Mouse (Mus musculus): ENCODE data around the gene Tcap. TPM values are rescaled to one million over a fixed set of nuclear protein-coding genes. Genes with fewer than 3 reads are reported as not detected.
A peak's percentile ranks its signal among the peaks of the same experiment; 100 is the strongest.

Tcap gene
- polyA plus RNA-seq, 1 experiment from 2014 or later = 1.7 TPM

DNA sequence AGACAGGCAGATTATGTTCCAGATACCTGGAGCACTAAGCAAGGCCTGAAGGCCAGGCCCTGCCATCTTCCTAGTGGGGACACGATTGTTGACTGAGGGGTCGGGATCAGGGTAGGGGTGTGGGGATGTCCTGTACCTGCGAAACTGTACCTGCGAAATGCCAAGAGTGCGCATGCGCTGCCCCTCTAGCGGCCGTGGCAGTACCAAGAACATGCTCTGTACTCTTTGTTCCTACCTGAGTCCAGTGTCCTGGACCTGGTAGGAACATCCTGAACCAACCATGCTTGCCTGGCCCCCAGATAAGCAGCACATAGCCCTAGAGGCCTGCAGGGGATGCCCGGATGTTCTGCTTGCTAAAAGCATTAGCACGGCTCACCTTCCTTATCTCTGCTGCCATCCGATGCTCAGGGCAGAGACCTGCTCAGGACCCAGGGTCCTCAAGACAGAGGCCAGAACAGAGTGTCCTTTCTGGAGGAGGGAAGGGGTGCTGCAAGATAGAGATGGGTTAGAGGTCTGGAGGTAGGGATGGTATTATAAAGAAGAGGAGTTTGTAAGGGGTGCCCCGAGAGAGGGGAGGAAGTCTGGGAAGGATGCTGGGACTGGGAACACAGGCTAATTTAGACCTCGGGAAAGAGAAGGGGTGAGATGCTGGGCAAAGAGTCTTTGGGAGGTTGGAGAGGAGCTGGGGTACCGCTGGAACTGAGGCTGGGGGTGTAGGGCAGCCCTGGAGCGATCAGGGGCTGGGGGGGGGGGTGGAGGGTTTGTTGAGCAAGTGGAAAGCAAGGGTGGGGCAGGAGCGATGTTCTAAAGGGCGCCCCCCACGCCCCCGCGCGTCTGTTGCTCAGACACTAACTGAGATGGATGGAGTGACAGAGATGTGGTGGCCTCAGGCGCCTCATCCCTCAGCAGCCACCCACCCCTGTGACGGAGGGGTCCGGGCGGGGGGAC lies 2.3 kb downstream of the Tcap start, which contains the start of gene Pnmt:
Pnmt (plus strand) TSS at position 813 of the 948 bp plus-strand sequence.
- 39% methylated on average over 25 of the region's 25 CpGs for WGBS (ENCODE audit: insufficient replicate concordance)
- ATAC-seq (ENCODE audit: low read depth) = no peak
- no peak within 1 kb of the TSS for H3K27ac ChIP-seq (ENCODE audit: low read length)
- H3K4me1 ChIP-seq (ENCODE audit: control insufficient read depth, low read depth, low read length) = no peaks in the 10 kb centered on the region
- no peaks in the 10 kb centered on the region for H3K9me3 ChIP-seq (replicated peaks; ENCODE audit: control insufficient read depth, low read length)
- H3K27me3 ChIP-seq (ENCODE audit: control insufficient read depth, insufficient read depth, low read depth, low read length) = peaks cover 44% of the 10 kb centered on the region
- no peak within 1 kb of the TSS for H3K4me3 ChIP-seq (ENCODE audit: low read depth, low read length)
- no peak within 1 kb of the TSS for H3K4me2 ChIP-seq (ENCODE audit: low read depth, low read length)
- H3K9ac ChIP-seq (ENCODE audit: low read depth, low read length) = no peak within 1 kb of the TSS
- H3K36me3 ChIP-seq (ENCODE audit: control insufficient read depth, insufficient read depth) = no peaks in the 10 kb centered on the region

DNA sequence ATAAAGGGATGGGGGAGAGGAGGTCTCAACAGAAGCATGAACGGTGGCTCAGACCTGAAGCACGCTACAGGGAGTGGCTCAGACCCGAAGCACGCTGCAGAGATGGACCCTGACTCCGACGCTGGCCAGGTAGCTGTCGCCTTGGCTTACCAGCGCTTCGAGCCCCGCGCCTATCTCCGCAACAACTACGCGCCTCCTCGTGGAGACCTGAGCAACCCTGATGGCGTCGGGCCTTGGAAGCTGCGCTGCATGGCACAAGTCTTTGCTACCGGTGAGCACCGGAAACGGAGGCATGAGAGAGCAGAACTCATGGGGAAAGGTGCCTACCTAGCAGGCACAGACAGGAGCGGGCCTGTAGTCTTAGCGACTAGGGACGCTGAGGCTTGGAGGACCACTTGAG lies 3.0 kb downstream of the Tcap start:
- Histone ChIP-seq H3K27me3 (ENCODE audit: control insufficient read depth, insufficient read depth, low read depth, low read length) (peaks cover 44% of the 10 kb centered on the region), H3K27ac (ENCODE audit: low read length) (no peak overlapping the region), H3K4me3 (ENCODE audit: low read depth, low read length) (no peak overlapping the region), H3K9me3 (replicated peaks; ENCODE audit: control insufficient read depth, low read length) (no peaks in the 10 kb centered on the region), H3K9ac (ENCODE audit: low read depth, low read length) (no peak overlapping the region), H3K36me3 (ENCODE audit: control insufficient read depth, insufficient read depth) (no peaks in the 10 kb centered on the region), H3K4me1 (ENCODE audit: control insufficient read depth, low read depth, low read length) (no peaks in the 10 kb centered on the region), H3K4me2 (ENCODE audit: low read depth, low read length) (no peak overlapping the region)
- ATAC-seq (ENCODE audit: low read depth) = no peak
- 15% methylated on average over 24 of the region's 24 CpGs for WGBS (ENCODE audit: insufficient replicate concordance)

DNA sequence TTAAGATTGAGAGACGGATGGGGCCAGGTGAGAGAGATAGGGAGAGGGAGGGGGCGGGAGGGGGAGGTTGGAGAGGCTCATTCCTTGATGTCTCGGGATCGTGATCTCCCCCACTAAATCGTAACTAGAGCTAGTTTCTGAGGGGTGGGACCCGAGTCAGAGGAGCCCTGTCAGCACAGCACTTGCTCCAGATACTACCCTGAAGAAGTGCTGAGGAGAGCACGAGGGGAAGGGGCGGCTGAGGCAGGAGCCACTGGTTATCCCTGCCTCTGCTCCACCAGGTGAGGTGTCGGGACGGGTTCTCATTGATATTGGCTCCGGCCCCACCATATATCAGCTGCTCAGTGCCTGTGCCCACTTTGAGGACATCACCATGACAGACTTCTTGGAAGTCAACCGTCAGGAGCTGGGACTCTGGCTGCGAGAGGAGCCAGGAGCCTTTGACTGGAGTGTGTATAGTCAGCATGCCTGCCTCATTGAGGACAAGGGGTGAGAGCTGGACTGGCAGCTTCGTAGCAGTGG lies 3.5 kb downstream of the Tcap start:
- ATAC-seq (ENCODE audit: low read depth) = no peak

DNA sequence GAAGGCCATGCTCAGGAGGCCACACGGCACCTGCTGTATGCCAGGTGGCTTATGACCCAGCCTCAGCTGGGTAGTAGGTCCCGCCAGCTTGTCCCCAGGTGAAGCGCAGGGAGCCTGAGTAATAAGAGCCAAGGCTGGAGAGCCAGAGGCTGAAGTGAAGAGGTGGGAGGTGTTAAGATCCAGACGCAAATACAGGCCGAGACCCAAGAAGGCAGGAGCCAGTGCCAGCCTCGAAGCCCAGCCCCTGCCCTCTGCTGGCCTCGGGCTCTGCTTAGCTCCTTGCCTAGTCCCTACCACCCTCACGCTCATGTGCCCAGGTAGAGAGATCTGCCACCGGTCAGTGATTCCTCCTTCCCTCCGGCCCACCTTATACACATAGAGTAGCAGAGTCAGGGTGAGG lies 4.7 kb downstream of the Tcap start:
- H3K36me3 ChIP-seq (ENCODE audit: control insufficient read depth, insufficient read depth) = no peaks in the 10 kb centered on the region
- no peak overlapping the region for H3K4me2 ChIP-seq (ENCODE audit: low read depth, low read length)
- H3K9me3 ChIP-seq (replicated peaks; ENCODE audit: control insufficient read depth, low read length) = no peaks in the 10 kb centered on the region
- H3K4me3 ChIP-seq (ENCODE audit: low read depth, low read length) = no peak overlapping the region
- peaks cover 14% of the 10 kb centered on the region for H3K4me1 ChIP-seq (ENCODE audit: control insufficient read depth, low read depth, low read length)
- ATAC-seq (ENCODE audit: low read depth) = no peak
- H3K27me3 ChIP-seq (ENCODE audit: control insufficient read depth, insufficient read depth, low read depth, low read length) = peaks cover 44% of the 10 kb centered on the region
- 59% methylated on average over 10 of the region's 10 CpGs for WGBS (ENCODE audit: insufficient replicate concordance)
- H3K9ac ChIP-seq (ENCODE audit: low read depth, low read length) = no peak overlapping the region
- no peak overlapping the region for H3K27ac ChIP-seq (ENCODE audit: low read length)

More for the DNA sequence above, 3.5 kb downstream of the Tcap start:
- Histone ChIP-seq H3K4me1 (ENCODE audit: control insufficient read depth, low read depth, low read length) (peaks cover 2% of the 10 kb centered on the region), H3K36me3 (ENCODE audit: control insufficient read depth, insufficient read depth) (no peaks in the 10 kb centered on the region), H3K27me3 (ENCODE audit: control insufficient read depth, insufficient read depth, low read depth, low read length) (peaks cover 44% of the 10 kb centered on the region), H3K27ac (ENCODE audit: low read length) (no peak overlapping the region), H3K4me3 (ENCODE audit: low read depth, low read length) (no peak overlapping the region), H3K9ac (ENCODE audit: low read depth, low read length) (no peak overlapping the region), H3K4me2 (ENCODE audit: low read depth, low read length) (no peak overlapping the region), H3K9me3 (replicated peaks; ENCODE audit: control insufficient read depth, low read length) (no peaks in the 10 kb centered on the region)
- 49% methylated on average over 14 of the region's 14 CpGs for WGBS (ENCODE audit: insufficient replicate concordance)

DNA sequence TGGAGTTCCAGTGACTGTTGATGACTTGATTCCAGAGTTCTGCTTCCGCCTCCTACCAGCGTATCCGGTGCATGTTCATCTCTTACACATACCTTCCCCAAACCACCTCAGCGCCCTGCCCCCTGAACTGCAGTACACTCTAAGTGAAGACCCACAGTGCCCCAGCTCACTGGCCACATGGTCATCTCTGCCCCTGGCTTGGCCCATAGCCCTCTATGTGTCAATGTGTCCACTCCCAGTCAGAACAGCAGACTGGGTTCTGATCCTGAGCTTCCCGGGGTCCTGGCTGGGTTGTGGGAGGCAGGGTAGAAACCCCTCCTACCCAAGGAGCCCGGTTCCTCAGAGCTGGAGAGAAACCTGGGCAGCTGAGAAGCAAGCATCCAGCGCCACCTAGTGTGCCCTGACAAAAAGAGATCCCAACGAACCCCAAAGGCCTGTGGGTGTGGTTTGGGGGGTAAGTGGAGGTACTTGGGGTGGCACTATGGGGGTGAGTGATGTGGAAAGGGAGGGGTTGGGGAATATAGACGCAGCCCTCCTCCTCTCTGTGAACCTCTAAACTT lies 5.7 kb downstream of the Tcap start:
- Histone ChIP-seq H3K4me1 (ENCODE audit: control insufficient read depth, low read depth, low read length) (peaks cover 24% of the 10 kb centered on the region), H3K9ac (ENCODE audit: low read depth, low read length) (no peak overlapping the region), H3K9me3 (replicated peaks; ENCODE audit: control insufficient read depth, low read length) (no peaks in the 10 kb centered on the region), H3K27me3 (ENCODE audit: control insufficient read depth, insufficient read depth, low read depth, low read length) (peaks cover 39% of the 10 kb centered on the region), H3K4me2 (ENCODE audit: low read depth, low read length) (no peak overlapping the region), H3K36me3 (ENCODE audit: control insufficient read depth, insufficient read depth) (no peaks in the 10 kb centered on the region), H3K27ac (ENCODE audit: low read length) (no peak overlapping the region), H3K4me3 (ENCODE audit: low read depth, low read length) (no peak overlapping the region)
- WGBS (ENCODE audit: insufficient replicate concordance) = 20% methylated on average over 9 of the region's 9 CpGs
- ATAC-seq (ENCODE audit: low read depth) = no peak

DNA sequence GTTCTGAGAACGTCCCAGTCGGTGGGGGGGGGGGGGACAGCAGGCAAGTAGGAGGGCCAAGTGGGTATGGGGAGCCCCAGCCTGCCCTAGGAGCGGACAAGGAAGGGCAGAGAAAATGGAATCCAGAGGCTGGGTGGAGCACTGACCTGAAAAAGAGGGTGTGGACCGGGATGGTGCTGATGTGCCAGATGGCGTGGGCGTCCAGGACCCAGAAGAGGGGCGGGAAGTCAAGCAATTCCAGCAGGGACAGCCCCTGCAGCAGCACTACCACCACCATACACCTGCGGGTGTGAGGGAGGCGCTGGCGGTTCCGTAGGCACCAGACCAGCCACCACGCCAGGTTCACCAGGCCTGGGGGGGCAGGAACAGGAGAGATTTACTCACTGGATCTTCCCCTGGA lies 6.5 kb downstream of the Tcap start:
- Histone ChIP-seq H3K4me3 (ENCODE audit: low read depth, low read length) (no peak overlapping the region), H3K4me2 (ENCODE audit: low read depth, low read length) (no peak overlapping the region), H3K4me1 (ENCODE audit: control insufficient read depth, low read depth, low read length) (peaks cover 33% of the 10 kb centered on the region), H3K36me3 (ENCODE audit: control insufficient read depth, insufficient read depth) (no peaks in the 10 kb centered on the region), H3K9ac (ENCODE audit: low read depth, low read length) (no peak overlapping the region), H3K27me3 (ENCODE audit: control insufficient read depth, insufficient read depth, low read depth, low read length) (peaks cover 32% of the 10 kb centered on the region), H3K9me3 (replicated peaks; ENCODE audit: control insufficient read depth, low read length) (no peaks in the 10 kb centered on the region), H3K27ac (ENCODE audit: low read length) (no peak overlapping the region)
- 71% methylated on average over 12 of the region's 12 CpGs for WGBS (ENCODE audit: insufficient replicate concordance)
- ATAC-seq (ENCODE audit: low read depth) = no peak

DNA sequence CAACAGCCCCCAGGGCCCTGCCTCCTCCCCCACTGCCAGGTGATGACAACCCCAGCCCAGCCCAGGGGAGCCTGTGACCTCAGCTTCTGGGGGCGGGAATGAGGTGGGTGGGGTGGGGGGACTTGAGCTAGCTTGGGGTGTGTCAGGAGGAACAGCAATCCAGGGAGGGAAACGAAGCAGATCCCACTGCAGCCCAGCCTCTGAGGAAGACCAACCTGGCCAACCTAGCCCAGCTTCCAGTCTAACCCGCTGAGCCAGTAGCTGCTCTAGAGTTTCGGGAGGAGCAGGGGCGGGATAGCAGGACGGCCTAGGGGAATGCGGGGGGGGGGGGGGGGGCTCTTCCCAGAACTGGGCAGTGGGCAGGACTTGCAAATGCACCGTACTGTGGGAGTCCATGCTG lies 8.4 kb downstream of the Tcap start:
- WGBS (ENCODE audit: insufficient replicate concordance) = 40% methylated on average over 8 of the region's 8 CpGs
- peaks cover 13% of the 10 kb centered on the region for H3K27me3 ChIP-seq (ENCODE audit: control insufficient read depth, insufficient read depth, low read depth, low read length)
- no peak overlapping the region for H3K9ac ChIP-seq (ENCODE audit: low read depth, low read length)
- H3K4me1 ChIP-seq (ENCODE audit: control insufficient read depth, low read depth, low read length) = peaks cover 35% of the 10 kb centered on the region
- no peaks in the 10 kb centered on the region for H3K9me3 ChIP-seq (replicated peaks; ENCODE audit: control insufficient read depth, low read length)
- ATAC-seq (ENCODE audit: low read depth) = no peak
- H3K4me3 ChIP-seq (ENCODE audit: low read depth, low read length) = no peak overlapping the region
- H3K4me2 ChIP-seq (ENCODE audit: low read depth, low read length) = peak overlapping the region; percentile 54; the same call in 1 of the 2 replicates
- peak overlapping the region; percentile 88 for H3K27ac ChIP-seq (ENCODE audit: low read length)
- H3K36me3 ChIP-seq (ENCODE audit: control insufficient read depth, insufficient read depth) = no peaks in the 10 kb centered on the region

DNA sequence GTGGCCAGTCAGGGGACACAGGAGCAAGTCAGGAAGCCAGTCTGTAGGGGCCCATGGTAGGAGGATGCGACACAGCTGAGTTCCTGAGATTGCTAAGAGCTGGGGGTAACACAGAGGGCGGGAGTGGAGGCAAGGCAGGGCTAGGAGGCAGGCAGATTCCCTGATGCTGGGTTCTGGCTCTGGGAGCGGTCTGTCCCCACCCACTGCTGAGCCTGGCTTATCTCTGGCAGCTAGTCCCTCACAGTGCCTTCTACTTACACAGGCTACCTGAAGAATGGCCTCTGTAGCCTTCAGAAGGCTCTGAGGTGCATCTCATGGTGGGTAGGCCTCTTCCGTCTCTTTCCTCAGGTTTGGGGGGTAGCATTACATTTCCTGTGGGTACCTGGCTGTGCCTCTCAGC lies 9.0 kb downstream of the Tcap start:
- H3K9ac ChIP-seq (ENCODE audit: low read depth, low read length) = peak overlapping the region; percentile 52
- peaks cover 7% of the 10 kb centered on the region for H3K27me3 ChIP-seq (ENCODE audit: control insufficient read depth, insufficient read depth, low read depth, low read length)
- peak overlapping the region; percentile 88 for H3K27ac ChIP-seq (ENCODE audit: low read length)
- WGBS (ENCODE audit: insufficient replicate concordance) = 25% methylated on average over 4 of the region's 4 CpGs
- H3K4me1 ChIP-seq (ENCODE audit: control insufficient read depth, low read depth, low read length) = peaks cover 35% of the 10 kb centered on the region
- peak overlapping the region; percentile 54 for H3K4me2 ChIP-seq (ENCODE audit: low read depth, low read length)
- 0 out of 2 replicates have a peak overlapping the region, but pooled peaks have one; percentile 16 for H3K4me3 ChIP-seq (ENCODE audit: low read depth, low read length)
- no peaks in the 10 kb centered on the region for H3K9me3 ChIP-seq (replicated peaks; ENCODE audit: control insufficient read depth, low read length)
- no peaks in the 10 kb centered on the region for H3K36me3 ChIP-seq (ENCODE audit: control insufficient read depth, insufficient read depth)
- peak; percentile 80 for ATAC-seq (ENCODE audit: low read depth)

DNA sequence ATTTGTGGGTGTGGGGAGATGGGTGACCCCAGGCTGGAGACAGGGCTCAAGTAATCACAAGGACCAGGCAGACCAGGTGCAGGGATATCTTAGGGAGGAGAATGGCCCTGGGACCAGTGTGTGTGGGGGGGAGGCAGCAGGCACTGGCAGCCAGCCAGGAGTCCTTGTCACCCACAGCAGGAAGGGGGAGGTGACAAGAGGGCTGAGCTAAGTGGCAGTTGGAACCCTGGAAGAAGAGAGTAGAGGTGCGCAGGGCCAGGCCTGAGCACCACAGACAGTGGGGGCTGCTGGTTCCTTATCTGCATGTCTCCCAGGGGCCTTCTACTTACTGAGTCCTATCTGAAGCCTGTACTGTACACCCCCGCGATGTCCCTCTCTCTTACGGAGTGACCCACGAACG lies 9.7 kb downstream of the Tcap start:
- Histone ChIP-seq H3K4me3 (ENCODE audit: low read depth, low read length) (no peak overlapping the region), H3K4me2 (ENCODE audit: low read depth, low read length) (peak overlapping the region; percentile 54), H3K9ac (ENCODE audit: low read depth, low read length) (peak overlapping the region; percentile 3; the same call in 1 of the 2 replicates)

More for the DNA sequence above, 9.7 kb downstream of the Tcap start:
- Histone ChIP-seq H3K4me1 (ENCODE audit: control insufficient read depth, low read depth, low read length) (peaks cover 35% of the 10 kb centered on the region), H3K9me3 (replicated peaks; ENCODE audit: control insufficient read depth, low read length) (no peaks in the 10 kb centered on the region), H3K27ac (ENCODE audit: low read length) (peak overlapping the region; percentile 88), H3K27me3 (ENCODE audit: control insufficient read depth, insufficient read depth, low read depth, low read length) (peaks cover 4% of the 10 kb centered on the region; the same call in 1 of the 2 replicates), H3K36me3 (ENCODE audit: control insufficient read depth, insufficient read depth) (no peaks in the 10 kb centered on the region)
- ATAC-seq (ENCODE audit: low read depth) = peak; percentile 71
- 6% methylated on average over 6 of the region's 6 CpGs for WGBS (ENCODE audit: insufficient replicate concordance)

Data from liver, embryonic 16.5 days (tissue).